Mouse (Mus musculus): ENCODE data around the gene Ccdc6.

The Ccdc6 gene

GRCm38 (mm10) chr10:70135680-70136079 lies 38.8 kb downstream of the Ccdc6 start:
- DNase-seq = no peak

- DNase-seq = no peak
These were observed 40.7 kb downstream of the Ccdc6 start for GRCm38 (mm10) chr10:70137652-70138051.

GRCm38 (mm10) chr10:70138150-70138549 lies 41.2 kb downstream of the Ccdc6 start:
- DNase-seq = no peak

- DNase-seq = no peak
These were observed 42.4 kb downstream of the Ccdc6 start for GRCm38 (mm10) chr10:70139368-70139767.

DNA sequence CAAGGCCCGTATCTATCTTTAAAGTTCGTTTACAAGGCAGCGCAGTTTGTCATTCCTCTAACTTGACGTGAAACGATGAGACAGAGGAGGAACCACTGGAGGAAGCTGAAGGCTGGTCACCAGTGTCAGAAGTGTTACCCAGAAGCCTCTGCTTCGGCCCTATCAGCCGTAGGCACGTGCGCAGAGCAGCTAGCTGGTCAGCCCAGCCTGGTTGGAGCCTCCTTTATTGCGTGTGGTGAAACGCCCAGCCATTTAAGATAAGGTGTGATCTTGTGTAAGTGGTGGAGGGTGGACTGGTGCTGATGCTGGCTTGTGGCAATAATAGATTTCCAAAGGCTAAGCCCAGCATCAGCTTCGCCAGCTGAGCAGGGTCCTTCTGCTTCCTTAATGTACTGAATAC lies 43.5 kb downstream of the Ccdc6 start:
- no peak for DNase-seq

GRCm38 (mm10) chr10:70142623-70143022 lies 45.7 kb downstream of the Ccdc6 start:
- no peak for DNase-seq

DNA sequence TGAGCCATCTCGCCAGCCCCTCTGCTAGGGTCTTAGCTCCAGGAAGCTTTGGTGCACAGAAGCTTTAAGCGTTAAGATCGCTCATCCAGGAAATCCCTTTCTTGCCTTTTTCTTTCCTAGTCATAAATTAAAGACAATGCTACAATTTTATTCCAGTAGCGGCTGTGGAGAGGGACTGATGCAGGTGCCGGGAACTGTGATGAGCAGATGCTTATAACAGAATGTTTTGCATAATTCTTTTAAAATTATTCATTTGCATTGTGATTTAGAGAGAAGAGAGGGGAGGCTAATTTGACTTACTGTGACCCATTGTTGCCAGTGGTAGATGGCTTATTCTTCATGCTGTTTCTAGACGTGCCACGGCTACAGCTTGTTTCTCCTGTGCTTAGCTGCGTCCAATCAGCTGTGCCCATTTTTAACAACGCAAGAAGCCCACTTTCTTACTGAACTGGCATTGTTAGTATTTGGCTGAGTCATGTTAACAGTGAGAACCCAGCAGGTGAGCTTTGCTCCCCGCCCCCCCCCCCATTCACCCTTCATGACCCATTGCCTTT lies 47.2 kb downstream of the Ccdc6 start:
- DNase-seq = no peak

- DNase-seq = no peak
These were observed 49.0 kb downstream of the Ccdc6 start for GRCm38 (mm10) chr10:70145873-70146272.

GRCm38 (mm10) chr10:70149093-70149492 lies 52.2 kb downstream of the Ccdc6 start:
- DNase-seq = no peak

- DNase-seq = no peak
These were observed 53.4 kb downstream of the Ccdc6 start for GRCm38 (mm10) chr10:70150301-70150700.

DNA sequence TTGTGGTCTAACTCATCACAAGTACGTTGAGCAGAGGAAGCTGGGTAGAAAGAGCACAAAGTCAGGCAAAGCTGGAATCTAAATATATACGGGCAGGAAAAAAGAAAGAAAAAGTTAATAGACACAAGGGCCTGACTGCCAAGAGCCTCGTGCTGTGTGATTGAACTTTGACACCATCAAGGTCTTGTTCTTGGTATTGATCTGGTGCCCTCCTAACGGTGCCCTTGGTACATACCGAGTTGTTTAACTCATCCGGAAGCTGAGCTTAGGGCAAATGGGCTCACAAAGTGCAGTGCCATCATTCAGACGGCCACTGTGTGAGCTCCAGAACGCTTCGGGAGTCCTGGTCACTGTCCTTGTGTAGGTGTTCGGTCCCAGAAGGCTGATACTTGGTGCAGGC lies 54.2 kb downstream of the Ccdc6 start:
- DNase-seq = no peak

- no peak for DNase-seq
These were observed 55.3 kb downstream of the Ccdc6 start for GRCm38 (mm10) chr10:70152190-70152743.

GRCm38 (mm10) chr10:70153810-70154209 lies 56.9 kb downstream of the Ccdc6 start:
- DNase-seq = no peak

DNA sequence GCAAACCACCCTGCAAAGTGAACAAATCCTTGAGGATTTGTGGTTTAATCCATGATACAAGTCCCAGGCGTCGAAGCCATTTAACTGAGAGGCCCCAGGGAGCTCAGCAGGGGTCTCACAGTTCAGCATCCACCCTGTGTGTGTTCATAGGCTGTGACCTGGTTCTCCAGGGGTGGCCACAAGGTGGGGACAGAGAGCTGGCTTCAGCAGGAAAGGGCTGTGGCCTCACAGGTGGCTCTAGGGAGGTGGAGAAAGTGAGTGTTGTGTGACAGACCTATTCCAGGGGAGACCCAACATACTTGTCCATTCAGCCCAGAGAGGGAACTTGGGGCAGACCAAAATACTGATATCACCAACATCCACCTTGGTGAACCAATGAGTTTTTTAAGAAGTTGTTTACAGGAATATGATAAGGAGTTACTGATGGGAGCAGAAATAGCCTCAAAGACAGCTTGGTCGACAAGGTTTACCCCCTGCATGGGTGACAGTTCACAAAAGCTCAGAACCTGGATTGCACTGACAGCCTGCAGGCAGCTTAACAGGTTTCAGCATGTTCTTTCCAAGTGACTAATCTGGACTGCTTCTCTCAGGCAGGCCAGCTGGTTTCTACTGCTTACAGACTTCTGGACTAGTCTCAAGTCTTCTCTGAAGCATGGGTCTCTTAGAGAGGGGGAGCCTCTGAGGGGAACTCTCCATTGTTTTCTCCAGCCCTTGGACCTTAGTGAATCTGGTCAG lies 59.7 kb downstream of the Ccdc6 start:
- no peak for DNase-seq

DNA sequence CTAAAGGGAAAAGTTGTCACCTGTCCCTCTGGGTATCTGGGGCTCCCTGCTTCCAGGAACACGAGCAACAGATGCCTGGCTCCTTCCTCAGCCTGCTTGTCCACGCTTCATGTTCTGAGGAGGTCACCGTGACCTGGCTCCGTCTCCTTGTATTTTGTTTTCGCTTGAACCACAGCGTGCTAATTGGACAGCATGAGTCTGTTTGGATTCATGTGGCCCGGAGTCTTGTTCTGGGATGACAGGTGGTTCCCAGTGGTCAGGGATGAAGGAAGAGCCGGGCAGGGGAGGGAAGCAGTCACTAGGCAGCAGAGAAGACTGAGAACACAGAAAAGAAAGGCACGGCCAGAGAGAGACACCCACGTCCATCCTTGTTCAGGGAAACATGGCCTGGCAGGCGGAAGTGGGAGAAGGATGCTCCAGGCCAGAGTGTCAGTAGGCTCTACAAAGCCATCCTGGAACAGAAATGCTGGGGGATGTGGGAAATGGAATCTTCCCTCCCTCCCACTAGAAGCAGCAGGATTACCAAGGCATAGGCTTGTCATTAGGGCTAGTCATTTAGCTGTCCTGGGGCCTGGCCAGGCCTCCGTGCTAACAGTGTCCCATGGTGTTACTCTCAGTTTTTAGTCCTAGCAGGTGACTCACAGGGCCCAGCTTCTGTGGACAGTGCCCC lies 62.9 kb downstream of the Ccdc6 start:
- peak; percentile 68 for DNase-seq

DNA sequence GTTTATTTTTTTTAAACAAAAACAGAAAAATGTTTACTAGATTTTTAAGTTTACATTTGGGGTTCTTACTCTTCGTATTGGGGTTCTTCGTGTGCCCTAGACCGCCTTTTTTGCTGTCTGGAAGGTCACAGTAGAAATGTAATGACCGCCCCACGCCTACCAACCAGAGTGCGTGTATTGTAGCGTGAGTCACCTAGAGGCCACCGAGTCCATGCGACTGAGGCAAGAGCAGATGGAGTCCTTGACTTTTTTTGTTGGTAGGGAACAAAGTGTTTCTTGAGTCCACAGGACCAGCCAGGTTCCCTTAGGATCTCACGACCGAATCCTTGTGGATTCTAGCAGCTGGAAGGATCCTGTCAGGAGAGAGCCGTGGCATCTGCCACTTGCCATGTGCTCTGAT lies 63.9 kb downstream of the Ccdc6 start:
- no peak for DNase-seq

DNA sequence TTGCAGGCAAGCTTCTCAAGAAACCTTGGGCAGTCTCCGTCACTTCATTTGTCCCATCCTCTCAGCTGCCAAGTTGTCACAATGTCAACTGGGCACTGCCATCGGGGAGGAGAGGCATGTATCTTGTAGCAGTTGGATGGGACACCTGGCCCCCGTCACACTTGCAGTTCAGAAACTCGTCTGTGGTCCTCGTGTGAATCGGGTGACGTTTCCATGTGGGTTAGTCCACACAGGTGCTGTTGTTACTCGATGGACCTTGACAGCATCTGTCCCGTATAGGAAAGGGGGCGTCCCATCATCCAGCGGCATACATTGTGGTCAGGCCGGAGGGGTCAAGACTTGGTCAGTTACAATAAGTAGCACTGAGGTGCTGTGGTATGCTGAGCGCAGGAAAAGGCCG lies 64.6 kb downstream of the Ccdc6 start:
- no peak for DNase-seq

DNA sequence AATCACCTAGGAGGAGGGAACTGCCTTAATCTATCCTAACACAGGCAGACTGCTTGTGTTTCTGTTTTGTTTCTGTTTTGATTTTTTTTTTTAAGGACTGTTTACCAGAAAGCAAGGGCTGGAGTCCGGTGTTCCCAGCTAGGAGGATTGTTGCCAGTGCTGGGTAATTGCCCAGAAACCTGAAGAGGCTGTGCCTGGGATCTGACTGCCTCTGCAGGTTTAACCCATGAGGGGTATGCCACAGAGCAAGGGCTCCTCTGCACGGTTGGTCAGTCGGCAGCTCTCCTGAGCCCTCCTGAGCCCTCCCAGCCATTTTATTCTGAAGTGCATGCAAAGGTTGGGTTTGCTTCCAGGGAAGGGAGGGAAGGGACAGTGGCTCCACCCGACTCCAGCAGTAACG lies 66.8 kb downstream of the Ccdc6 start:
- peak; percentile 75 for DNase-seq

DNA sequence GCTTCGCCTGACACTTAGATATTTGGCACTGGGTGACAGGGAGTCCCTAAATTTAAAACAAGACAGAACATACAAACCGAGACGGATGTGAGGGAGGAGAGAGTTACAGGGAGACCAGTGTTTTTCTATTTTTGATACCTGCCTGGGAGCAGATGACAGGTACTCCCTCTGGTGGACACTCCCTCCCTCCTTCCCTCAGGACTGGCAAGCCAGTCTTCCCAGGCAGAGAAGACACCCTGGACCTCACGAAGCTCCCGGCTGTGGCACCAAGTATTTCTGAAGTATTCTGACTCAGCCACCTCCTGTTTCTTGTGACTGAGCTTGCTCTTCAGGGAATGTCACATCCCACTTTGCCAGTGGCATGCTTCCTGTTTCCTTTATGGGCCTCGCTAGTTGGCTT lies 69.0 kb downstream of the Ccdc6 start:
- peak; percentile 77 for DNase-seq

- DNase-seq = no peak
These were observed 69.5 kb downstream of the Ccdc6 start for GRCm38 (mm10) chr10:70166427-70166826.

DNA sequence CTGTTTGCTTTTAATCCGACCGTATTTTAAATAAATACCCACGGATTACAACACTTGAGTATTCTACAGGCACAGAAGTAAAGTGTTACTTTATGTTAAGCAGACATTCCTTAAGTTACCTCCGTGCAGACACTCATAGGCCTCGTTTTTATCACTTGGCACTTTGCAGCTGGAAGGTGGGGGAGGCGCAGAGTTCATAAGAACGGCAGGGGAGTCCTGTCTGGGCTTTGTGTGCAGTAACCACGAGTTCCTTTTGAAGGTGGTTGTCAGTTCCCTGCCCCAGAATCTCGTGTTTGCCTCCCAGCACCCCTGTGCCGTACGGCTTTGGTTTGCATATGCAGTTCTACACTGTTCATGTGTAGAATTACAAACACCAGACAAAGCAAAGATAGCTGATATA lies 70.7 kb downstream of the Ccdc6 start:
- DNase-seq = no peak

DNA sequence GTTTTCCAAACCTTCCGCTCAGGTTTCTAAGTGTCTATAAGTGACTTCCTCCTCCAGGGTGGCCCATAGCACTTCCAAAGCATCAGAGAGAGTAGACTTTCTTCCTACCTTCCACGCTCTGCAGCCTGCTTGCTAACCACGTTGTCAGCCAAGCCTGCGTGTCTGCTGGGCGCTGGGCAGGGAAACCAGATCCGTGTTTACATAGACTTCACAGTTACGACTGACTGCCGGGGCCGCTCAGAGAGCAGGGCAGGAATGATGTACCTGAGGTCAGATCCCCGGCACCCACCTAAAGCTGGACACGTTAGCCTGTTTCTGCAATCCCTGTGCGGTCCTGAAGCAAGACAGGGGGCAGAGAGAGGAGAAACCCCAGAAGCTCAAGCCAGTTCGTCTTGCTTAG lies 71.5 kb downstream of the Ccdc6 start:
- DNase-seq = no peak

- no peak for DNase-seq
These were observed 72.1 kb downstream of the Ccdc6 start for GRCm38 (mm10) chr10:70169044-70169443.

GRCm38 (mm10) chr10:70173314-70173713 lies 76.4 kb downstream of the Ccdc6 start:
- peak; percentile 69 for DNase-seq
